Mouse (Mus musculus): ENCODE results near the gene Smim4.

DNA sequence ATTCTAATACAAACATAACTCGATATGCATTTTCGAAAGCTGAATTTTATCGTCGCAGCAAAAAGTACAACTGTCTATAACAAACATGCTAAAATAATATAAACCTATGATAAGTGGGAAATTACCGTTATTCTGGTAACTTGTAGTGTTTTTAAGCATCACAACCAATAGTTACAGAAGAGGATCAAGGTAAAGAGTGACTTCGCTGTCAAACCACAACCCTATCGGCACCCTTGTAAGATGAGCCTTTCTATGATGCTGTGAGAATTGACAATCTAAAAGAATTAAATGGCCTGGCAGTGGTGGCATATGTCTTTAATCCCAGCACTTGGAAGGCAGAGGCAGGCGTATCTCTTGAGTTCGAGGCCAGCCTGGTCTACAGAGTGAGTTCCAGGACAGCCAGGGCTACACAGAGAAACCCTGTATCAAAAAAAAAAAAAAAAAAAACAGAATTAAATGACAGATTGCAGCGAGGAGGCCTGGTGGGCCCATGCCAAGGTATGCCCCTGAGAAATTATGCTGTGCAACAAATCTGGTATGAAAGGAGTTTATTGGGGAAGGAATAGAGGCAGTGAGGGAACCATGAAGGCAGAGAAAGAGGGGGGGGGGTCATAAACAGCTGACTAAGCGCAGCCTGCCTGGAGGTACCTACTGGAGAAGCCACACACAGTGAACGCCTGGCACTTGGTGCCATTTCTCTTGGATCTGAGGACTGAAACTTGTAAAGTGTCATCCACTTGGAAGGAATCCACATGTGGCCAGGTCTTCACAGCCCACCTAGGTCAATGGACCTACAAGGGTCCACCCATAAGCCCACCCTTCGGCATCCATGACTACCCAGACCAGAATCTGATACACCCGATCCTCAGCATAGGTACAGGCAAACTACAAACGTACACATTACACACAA lies 825 bp upstream of the Smim4 start:
- TF ChIP-seq CHD2 (IDR thresholded peaks at IDR 0.05; ENCODE audit: low read length) (no peak), PAX5 (IDR thresholded peaks at IDR 0.05; ENCODE audit: low read length) (no peak), POLR2A (IDR thresholded peaks at IDR 0.05; ENCODE audit: low read depth, low read length) (no peak), TCF12 (IDR thresholded peaks at IDR 0.05; ENCODE audit: low read depth, low read length) (no peak)

Measured in CH12.LX (cell line).